Mouse (Mus musculus) bone marrow, adult 2 months (tissue): ENCODE measurements around the gene Phykpl.

ENCODE experiments used
- CTCF ChIP-seq: fragments of 200-500 bp; IDR thresholded peaks from 2 replicates; pipeline ENCODE4 v1.5.1; 2011; ENCODE audit warnings: low read length, control low read depth; ENCODE audit not compliant: control insufficient read depth, insufficient read depth
- POLR2A ChIP-seq: fragments of 200-500 bp; IDR thresholded peaks from 2 replicates; pipeline ENCODE4 v1.6.1; 2011; ENCODE audit warnings: low read depth, mild to moderate bottlenecking, control low read depth, low read length, borderline replicate concordance; ENCODE audit not compliant: control insufficient read depth

- TF ChIP-seq POLR2A (no peak), CTCF (no peak)
Measured at GRCm38 (mm10) chr11:51551253-51551652, 33.3 kb upstream of the Phykpl start.
